Mouse (Mus musculus) heart, embryonic 12.5 days (tissue): ENCODE measurements around the gene Cdk5rap3. TPM values are rescaled to one million over a fixed set of nuclear protein-coding genes. Genes with fewer than 3 reads are reported as not detected.
A peak's percentile ranks its signal among the peaks of the same experiment; 100 is the strongest.

ENCODE experiments used
- ATAC-seq: fragments of 200-750 bp; cut with Nextera tagmentation; 2 replicates; pipeline ENCODE4 v1.8.0; 2017; ENCODE audit warnings: moderate TSS enrichment, moderate library complexity; ENCODE audit not compliant: insufficient number of reproducible peaks, low FRiP score
- H3K27ac ChIP-seq: fragments of 300-500 bp; sonication (generic); 2 replicates; pipeline ENCODE4 v1.5.1; 2016; ENCODE audit warnings: mild to moderate bottlenecking, moderate library complexity; ENCODE audit not compliant: poor library complexity, severe bottlenecking
- H3K27me3 ChIP-seq: fragments of 300-500 bp; sonication (generic); replicated peaks from 2 replicates; pipeline ENCODE4 v1.6.1; 2016; ENCODE audit warnings: mild to moderate bottlenecking, moderate library complexity
- H3K36me3 ChIP-seq: fragments of 300-500 bp; sonication (generic); 2 replicates; pipeline ENCODE4 v1.6.1; 2016; ENCODE audit warnings: mild to moderate bottlenecking, moderate library complexity
- H3K4me1 ChIP-seq: fragments of 300-500 bp; sonication (generic); replicated peaks from 2 replicates; pipeline ENCODE4 v1.6.1; 2016; ENCODE audit warnings: mild to moderate bottlenecking
- H3K4me2 ChIP-seq: fragments of 300-500 bp; sonication (generic); 2 replicates; pipeline ENCODE4 v1.6.1; 2016; ENCODE audit warnings: mild to moderate bottlenecking, moderate library complexity
- H3K4me3 ChIP-seq: fragments of 300-500 bp; sonication (generic); 2 replicates; pipeline ENCODE4 v1.5.1; 2016; ENCODE audit warnings: mild to moderate bottlenecking
- H3K9ac ChIP-seq: fragments of 300-500 bp; sonication (generic); 2 replicates; pipeline ENCODE4 v1.6.1; 2016; ENCODE audit warnings: mild to moderate bottlenecking, moderate library complexity
- H3K9me3 ChIP-seq: fragments of 300-500 bp; sonication (generic); replicated peaks from 2 replicates; pipeline ENCODE4 v1.6.1; 2016; ENCODE audit warnings: mild to moderate bottlenecking, moderate library complexity
- WGBS: fragments of 180-500 bp; shearing (Covaris S2); methylation state at CpG from one replicate; pipeline ENCODE4 v1.1.7; 2016; 5-methylcytosine and 5-hydroxymethylcytosine counted together
- polyA plus RNA-seq: library from polyadenylated mRNA; unstranded; fragments of >200 nt; fragmentation: Nextera tagmentation; extraction: Ambion mirVana; gene quantifications from 2 replicates; pipeline ENCODE4 v1.2.1, GENCODE M21; 2016

Gene Cdk5rap3
- polyA plus RNA-seq, 1 experiment from 2014 or later: 52.3 TPM

GRCm38 (mm10) chr11:96872441-96873379, 43.6 kb downstream of the Cdk5rap3 start:
- H3K9me3 ChIP-seq: no peaks in the 10 kb centered on the region
- ATAC-seq: peak; percentile 52; the same call in 1 of the 2 replicates
- no peaks in the 10 kb centered on the region for H3K36me3 ChIP-seq
- no peak overlapping the region for H3K27ac ChIP-seq
- peaks cover 31% of the 10 kb centered on the region for H3K4me1 ChIP-seq
- peak overlapping the region; percentile 8; the same call in 1 of the 2 replicates for H3K9ac ChIP-seq
- 14% methylated on average over 24 of the region's 24 CpGs for WGBS
- H3K4me2 ChIP-seq: peak overlapping the region; percentile 26
- H3K4me3 ChIP-seq: no peak overlapping the region
- H3K27me3 ChIP-seq: peaks cover 19% of the 10 kb centered on the region

GRCm38 (mm10) chr11:96867149-96867548, 49.1 kb downstream of the Cdk5rap3 start:
- Histone ChIP-seq H3K4me2 (no peak overlapping the region), H3K27ac (no peak overlapping the region), H3K36me3 (no peaks in the 10 kb centered on the region), H3K9ac (no peak overlapping the region), H3K4me1 (peaks cover 12% of the 10 kb centered on the region), H3K27me3 (0 out of 2 replicates have a peak, but pooled peaks cover 15% of the 10 kb centered on the region), H3K9me3 (no peaks in the 10 kb centered on the region), H3K4me3 (no peak overlapping the region)
- WGBS: 11% methylated on average over 5 of the region's 5 CpGs
- ATAC-seq: no peak

GRCm38 (mm10) chr11:96863206-96863995, 52.9 kb downstream of the Cdk5rap3 start:
- Histone ChIP-seq H3K4me1 (peaks cover 24% of the 10 kb centered on the region), H3K27me3 (0 out of 2 replicates have a peak, but pooled peaks cover 15% of the 10 kb centered on the region), H3K9me3 (no peaks in the 10 kb centered on the region), H3K9ac (peak overlapping the region; percentile 42; the same call in 1 of the 2 replicates), H3K4me3 (peak overlapping the region; percentile 10; the same call in 1 of the 2 replicates), H3K27ac (no peak overlapping the region), H3K36me3 (no peaks in the 10 kb centered on the region), H3K4me2 (peak overlapping the region; percentile 60)
- ATAC-seq: no peak
- 28% methylated on average over 26 of the region's 26 CpGs for WGBS

- H3K4me2 ChIP-seq: peak overlapping the region; percentile 84
- peaks cover 26% of the 10 kb centered on the region for H3K4me1 ChIP-seq
- whole genome bisulfite sequencing: 72% methylated on average over 12 of the region's 12 CpGs
- 0 out of 2 replicates have a peak, but pooled peaks cover 15% of the 10 kb centered on the region for H3K27me3 ChIP-seq
- no peak overlapping the region for H3K27ac ChIP-seq
- H3K9me3 ChIP-seq: no peaks in the 10 kb centered on the region
- no peak overlapping the region for H3K4me3 ChIP-seq
- H3K9ac ChIP-seq: no peak overlapping the region
- peaks cover 2% of the 10 kb centered on the region; the same call in 1 of the 2 replicates for H3K36me3 ChIP-seq
- no peak for ATAC-seq
These were observed 53.8 kb downstream of the Cdk5rap3 start for GRCm38 (mm10) chr11:96862534-96862933.

GRCm38 (mm10) chr11:96861878-96862289, 54.4 kb downstream of the Cdk5rap3 start:
- Histone ChIP-seq H3K27me3 (0 out of 2 replicates have a peak, but pooled peaks cover 15% of the 10 kb centered on the region), H3K4me3 (peak overlapping the region; percentile 50), H3K4me1 (peaks cover 30% of the 10 kb centered on the region), H3K36me3 (peaks cover 9% of the 10 kb centered on the region), H3K9me3 (no peaks in the 10 kb centered on the region), H3K9ac (peak overlapping the region; percentile 37; the same call in 1 of the 2 replicates), H3K4me2 (peak overlapping the region; percentile 84), H3K27ac (no peak overlapping the region)
- peak; percentile 83 for ATAC-seq
- under 1% methylated on average over 31 of the region's 31 CpGs for WGBS

- 0 out of 2 replicates have a peak, but pooled peaks cover 11% of the 10 kb centered on the region for H3K27me3 ChIP-seq
- H3K36me3 ChIP-seq: peaks cover 13% of the 10 kb centered on the region
- H3K9me3 ChIP-seq: no peaks in the 10 kb centered on the region
- peak overlapping the region; percentile 50 for H3K4me3 ChIP-seq
- peak overlapping the region; percentile 84 for H3K4me2 ChIP-seq
- 0 out of 2 replicates have a peak overlapping the region, but pooled peaks have one; percentile 46 for H3K27ac ChIP-seq
- H3K9ac ChIP-seq: peak overlapping the region; percentile 12; the same call in 1 of the 2 replicates
- WGBS: 1% methylated on average over 20 of the region's 20 CpGs
- ATAC-seq: peak; percentile 46
- H3K4me1 ChIP-seq: peaks cover 30% of the 10 kb centered on the region
These were observed 54.9 kb downstream of the Cdk5rap3 start for GRCm38 (mm10) chr11:96861446-96861845.

- Histone ChIP-seq H3K9me3 (no peaks in the 10 kb centered on the region), H3K9ac (no peak overlapping the region), H3K27ac (peak overlapping the region; percentile 46; the same call in 1 of the 2 replicates), H3K4me1 (peaks cover 30% of the 10 kb centered on the region), H3K27me3 (0 out of 2 replicates have a peak, but pooled peaks cover 11% of the 10 kb centered on the region), H3K4me2 (peak overlapping the region; percentile 84; the same call in 1 of the 2 replicates), H3K36me3 (peaks cover 18% of the 10 kb centered on the region), H3K4me3 (no peak overlapping the region)
- 9% methylated on average over 8 of the region's 8 CpGs for WGBS
- ATAC-seq: peak; percentile 65; the same call in 1 of the 2 replicates
These were observed 55.7 kb downstream of the Cdk5rap3 start for GRCm38 (mm10) chr11:96860564-96860963.

- Histone ChIP-seq H3K9ac (no peak overlapping the region), H3K9me3 (no peaks in the 10 kb centered on the region), H3K27me3 (0 out of 2 replicates have a peak, but pooled peaks cover 11% of the 10 kb centered on the region), H3K27ac (no peak overlapping the region), H3K4me1 (peaks cover 30% of the 10 kb centered on the region), H3K4me3 (no peak overlapping the region), H3K36me3 (peaks cover 26% of the 10 kb centered on the region), H3K4me2 (no peak overlapping the region)
- ATAC-seq: no peak
- 79% methylated on average over 4 of the region's 4 CpGs for WGBS
These were observed 56.7 kb downstream of the Cdk5rap3 start for GRCm38 (mm10) chr11:96859635-96860034.

GRCm38 (mm10) chr11:96857446-96857845, 58.9 kb downstream of the Cdk5rap3 start:
- Histone ChIP-seq H3K4me1 (peaks cover 18% of the 10 kb centered on the region), H3K27ac (no peak overlapping the region), H3K27me3 (no peaks in the 10 kb centered on the region), H3K9me3 (no peaks in the 10 kb centered on the region), H3K4me2 (no peak overlapping the region), H3K36me3 (peaks cover 44% of the 10 kb centered on the region), H3K4me3 (no peak overlapping the region), H3K9ac (no peak overlapping the region)
- ATAC-seq: no peak
- WGBS: 63% methylated on average over 5 of the region's 5 CpGs
